Mouse (Mus musculus): ENCODE results near the gene Coro6. TPM values are rescaled to one million over a fixed set of nuclear protein-coding genes. Genes with fewer than 3 reads are reported as not detected.

Gene Coro6
- total and polyA plus RNA-seq, 3 experiments, result 1.3 to 6.0 (median 2.0) TPM

- peak; percentile 93 for DNase-seq
Measured at GRCm38 (mm10) chr11:77512891-77513810, 50.9 kb downstream of the Coro6 start.

- peak; percentile 54 for DNase-seq
Measured at GRCm38 (mm10) chr11:77513811-77514170, 51.6 kb downstream of the Coro6 start.

- DNase-seq, result no peak
Measured at GRCm38 (mm10) chr11:77514281-77514831, 52.1 kb downstream of the Coro6 start.

GRCm38 (mm10) chr11:77514832-77515636, 52.8 kb downstream of the Coro6 start, which contains the start of gene Abhd15:
Abhd15 (plus strand) TSS chr11:77515121.
- DNase-seq, result peak; percentile 96

GRCm38 (mm10) chr11:77515637-77516552, 53.7 kb downstream of the Coro6 start, which contains the start of gene Trp53i13:
Trp53i13 (minus strand) TSS chr11:77515980.
- DNase-seq, result no peak

- no peak for DNase-seq
Measured at GRCm38 (mm10) chr11:77516553-77517425, 54.6 kb downstream of the Coro6 start.

- peak; percentile 60 for DNase-seq
Measured at GRCm38 (mm10) chr11:77518051-77518798, 56.0 kb downstream of the Coro6 start.

- no peak for DNase-seq
Measured at GRCm38 (mm10) chr11:77519043-77519442, 56.8 kb downstream of the Coro6 start, which contains the start of gene Gm10392. Gm10392 (minus strand) TSS chr11:77519198.

Other genes with a start within 250 kb of the Coro6 start
- 10 to 100 TPM; 18.3 to 18.9 TPM for gene Ssh2, start 246.1 kb upstream of the Coro6 start, total RNA-seq (2021)
- 4.1 and 4.2 TPM in 2 replicates for gene Ssh2, start 246.1 kb upstream of the Coro6 start, polyA plus RNA-seq (2012; rRNA removed)
- 1 to 10 TPM; 6.0 to 7.3 TPM for gene Ankrd13b, start 27.3 kb downstream of the Coro6 start, total RNA-seq (2021)
- gene Ankrd13b, start 27.3 kb downstream of the Coro6 start, polyA plus RNA-seq (2012; rRNA removed), result 24.7 and 27.8 TPM in 2 replicates
- 10 to 100 TPM; 42.1 to 48.8 TPM for gene Git1, start 31.2 kb downstream of the Coro6 start, total RNA-seq (2021)
- gene Git1, start 31.2 kb downstream of the Coro6 start, polyA plus RNA-seq (2012; rRNA removed), result 69.5 and 72.1 TPM in 2 replicates
- 10 to 100 TPM; 12.1 to 29.9 TPM for gene Abhd15, start 52.7 kb downstream of the Coro6 start, total RNA-seq (2021)
- gene Abhd15, start 52.7 kb downstream of the Coro6 start, polyA plus RNA-seq (2012; rRNA removed), result 28.7 and 38.9 TPM in 2 replicates
- 10 to 100 TPM in 1 of 2 experiments, 1 to 10 TPM in 1; 6.3 to 15.6 TPM for gene Trp53i13, start 53.6 kb downstream of the Coro6 start, total RNA-seq (2021)
- gene Trp53i13, start 53.6 kb downstream of the Coro6 start, polyA plus RNA-seq (2012; rRNA removed), result 31.1 and 37.1 TPM in 2 replicates
- not detected for gene Gm10392, start 56.8 kb downstream of the Coro6 start, total RNA-seq (2021)
- gene Gm10392, start 56.8 kb downstream of the Coro6 start, polyA plus RNA-seq (2012; rRNA removed), result 0.08 TPM in 1 of 2 replicates, not detected in the other
- 10 to 100 TPM; 45.9 to 51.0 TPM for gene Taok1, start 145.4 kb downstream of the Coro6 start, total RNA-seq (2021)
- gene Taok1, start 145.4 kb downstream of the Coro6 start, polyA plus RNA-seq (2012; rRNA removed), result 2.2 and 2.8 TPM in 2 replicates
- gene Nufip2, start 223.7 kb downstream of the Coro6 start, total RNA-seq (2021), result 100 to 1,000 TPM in 1 of 2 experiments, 10 to 100 TPM in 1; 63.7 to 111 TPM
- gene Nufip2, start 223.7 kb downstream of the Coro6 start, polyA plus RNA-seq (2012; rRNA removed), result 21.9 and 25.4 TPM in 2 replicates